Mouse (Mus musculus): Measurements from ENCODE around the gene Myo10.

Gene Myo10

GRCm38 (mm10) chr15:25611178-25611577 is 11.1 kb upstream of the Myo10 start:
- DNase-seq (ENCODE audit: low read depth, low spot score) = no peak

DNA sequence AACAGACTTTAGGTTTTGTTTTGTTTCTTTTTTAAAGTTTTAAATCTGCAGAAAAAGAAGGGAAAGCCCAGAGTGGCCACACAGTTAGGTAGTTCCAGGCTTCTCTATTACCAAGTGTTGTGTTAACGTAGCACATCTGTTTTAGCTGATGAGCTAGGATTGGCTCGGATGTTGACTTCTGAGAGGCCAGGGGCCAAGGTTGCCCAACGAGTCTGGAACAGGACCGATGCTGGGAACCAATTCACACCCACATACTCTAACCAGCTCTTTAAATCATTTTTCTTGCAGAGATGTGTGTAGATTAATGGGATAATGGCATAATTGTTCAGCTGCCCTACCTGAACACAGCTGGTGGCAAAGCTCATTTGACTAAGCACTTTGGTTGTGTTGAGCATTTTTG is 1.8 kb upstream of the Myo10 start:
- no peak for DNase-seq (ENCODE audit: low read depth, low spot score)

DNA sequence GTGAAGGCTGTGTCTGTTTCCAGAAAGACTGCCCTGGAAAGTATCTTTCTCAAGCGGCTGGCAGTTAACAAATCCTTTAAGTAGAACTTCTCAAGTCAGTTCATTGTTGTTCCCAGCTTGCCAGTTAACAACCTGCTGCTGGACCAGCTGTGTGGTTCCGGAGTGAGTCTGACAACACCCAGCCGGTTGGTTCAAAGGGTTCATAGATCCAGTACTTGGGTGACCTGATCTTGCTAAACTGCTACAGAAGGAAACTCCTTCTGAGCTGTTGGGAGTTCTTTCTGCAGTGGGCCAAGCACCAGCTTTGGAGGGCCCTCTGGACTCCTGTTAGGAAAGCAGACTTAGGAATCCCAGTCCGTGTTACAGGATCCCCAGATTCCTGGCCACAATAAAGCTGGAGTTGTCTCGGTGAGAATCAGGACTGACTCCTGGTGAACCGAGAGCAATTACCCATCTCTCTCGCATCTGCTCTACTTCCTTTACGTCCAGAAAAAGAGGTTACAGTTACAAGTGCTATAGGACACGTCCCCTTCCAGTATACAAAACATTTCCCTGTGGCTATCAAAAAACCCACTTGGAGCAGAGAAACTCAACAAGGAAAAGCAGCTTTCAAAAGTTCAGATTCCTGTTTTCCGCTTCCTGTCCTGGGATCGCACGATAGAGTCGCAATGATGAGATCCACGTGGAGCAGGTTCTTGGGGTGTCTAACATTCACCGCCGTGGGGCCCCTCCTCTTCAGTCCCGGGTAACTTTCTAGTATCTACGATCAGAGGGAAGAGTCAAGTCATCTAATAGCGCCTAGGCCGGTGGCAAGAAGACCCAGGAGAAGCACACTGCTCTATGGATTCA is 750 bp upstream of the Myo10 start:
- DNase-seq (ENCODE audit: low read depth, low spot score) = no peak

GRCm38 (mm10) chr15:25622867-25623471 is 644 bp downstream of the Myo10 start:
- DNase-seq (ENCODE audit: low read depth, low spot score) = no peak

GRCm38 (mm10) chr15:25623556-25624180 is 1.3 kb downstream of the Myo10 start:
- DNase-seq (ENCODE audit: low read depth, low spot score) = no peak

DNA sequence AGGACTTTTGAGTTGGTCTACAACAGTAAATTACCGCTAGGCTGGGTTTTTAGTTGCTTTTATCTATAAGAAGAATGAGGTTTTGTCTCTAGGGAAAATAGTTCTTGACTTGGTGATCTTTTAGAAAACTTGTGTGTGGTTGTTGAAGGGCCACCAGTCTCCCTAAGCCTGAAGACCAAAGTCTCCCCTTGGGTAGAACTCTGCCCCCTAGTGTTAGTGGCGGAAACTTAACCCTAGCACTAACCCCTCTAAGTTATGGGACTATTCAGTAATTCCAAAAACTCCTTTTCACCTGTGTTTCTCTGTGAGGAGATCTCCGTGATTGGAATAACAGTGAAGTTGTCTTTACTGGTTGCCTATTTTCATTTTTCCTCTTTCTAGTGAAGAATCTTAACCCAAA is 1.9 kb downstream of the Myo10 start:
- no peak for DNase-seq (ENCODE audit: low read depth, low spot score)

GRCm38 (mm10) chr15:25625471-25625870 is 3.1 kb downstream of the Myo10 start:
- DNase-seq (ENCODE audit: low read depth, low spot score) = no peak

- DNase-seq (ENCODE audit: low read depth, low spot score) = no peak
Observed at GRCm38 (mm10) chr15:25627012-25627411, 4.7 kb downstream of the Myo10 start.

- DNase-seq (ENCODE audit: low read depth, low spot score) = no peak
Observed at GRCm38 (mm10) chr15:25628251-25628650, 5.9 kb downstream of the Myo10 start.

- DNase-seq (ENCODE audit: low read depth, low spot score) = no peak
Observed at GRCm38 (mm10) chr15:25630716-25631115, 8.4 kb downstream of the Myo10 start.

GRCm38 (mm10) chr15:25631332-25631731 is 9.0 kb downstream of the Myo10 start:
- DNase-seq (ENCODE audit: low read depth, low spot score) = no peak

DNA sequence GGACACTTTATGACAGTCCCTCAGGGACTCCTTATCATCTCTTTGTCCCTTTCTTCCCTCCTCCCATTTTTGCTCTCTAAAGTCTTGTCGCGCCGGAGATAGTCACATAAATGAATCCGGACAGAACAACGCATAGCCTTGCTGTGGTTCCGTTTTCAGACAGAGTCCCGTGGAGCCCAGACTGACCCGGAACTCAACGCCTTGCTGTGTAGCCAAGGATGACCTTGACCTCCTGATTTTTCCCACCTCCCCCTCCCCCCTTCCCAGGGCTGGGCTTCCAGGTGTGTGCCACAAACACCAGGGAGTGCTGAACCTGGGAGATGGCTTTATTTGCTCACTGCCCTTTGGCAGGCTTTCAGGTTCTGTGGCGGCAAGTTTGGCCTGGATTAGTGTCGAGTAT is 10.6 kb downstream of the Myo10 start:
- no peak for DNase-seq (ENCODE audit: low read depth, low spot score)

DNA sequence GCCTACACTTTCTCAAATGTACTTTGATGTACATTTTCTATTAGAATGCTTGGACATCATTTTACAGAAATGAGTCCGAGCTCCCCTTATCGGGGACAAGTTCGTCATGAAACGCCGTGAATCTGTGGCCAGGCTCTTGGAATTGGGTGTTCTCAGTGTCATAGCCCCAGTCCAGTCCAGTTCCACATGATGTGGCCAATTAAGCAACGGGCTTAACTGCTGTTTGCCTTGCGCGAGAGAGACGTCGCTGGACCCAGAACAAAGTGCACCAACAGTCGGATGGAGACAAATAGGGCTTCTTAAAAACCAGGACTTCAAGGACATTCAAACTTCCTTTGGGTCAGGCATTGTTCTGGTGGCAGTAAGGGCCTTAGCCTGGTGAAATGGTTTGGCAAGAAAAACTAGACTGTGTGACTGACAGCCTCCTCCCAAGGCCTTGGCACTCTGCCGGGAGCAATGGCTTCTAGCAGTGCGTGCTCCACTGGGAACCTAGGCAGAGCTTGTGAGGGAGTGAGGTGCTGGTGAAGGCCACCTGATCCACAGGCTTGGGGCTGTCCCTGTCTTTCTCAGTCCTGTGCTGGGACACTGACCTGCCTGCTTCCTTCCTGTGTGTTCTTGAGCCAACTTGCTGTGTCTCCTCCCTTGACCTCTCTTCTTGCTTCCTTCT is 11.5 kb downstream of the Myo10 start:
- DNase-seq (ENCODE audit: low read depth, low spot score) = no peak

- DNase-seq (ENCODE audit: low read depth, low spot score) = no peak
Observed at GRCm38 (mm10) chr15:25637727-25638126, 15.4 kb downstream of the Myo10 start.

GRCm38 (mm10) chr15:25639217-25639616 is 16.9 kb downstream of the Myo10 start:
- DNase-seq (ENCODE audit: low read depth, low spot score) = no peak

DNA sequence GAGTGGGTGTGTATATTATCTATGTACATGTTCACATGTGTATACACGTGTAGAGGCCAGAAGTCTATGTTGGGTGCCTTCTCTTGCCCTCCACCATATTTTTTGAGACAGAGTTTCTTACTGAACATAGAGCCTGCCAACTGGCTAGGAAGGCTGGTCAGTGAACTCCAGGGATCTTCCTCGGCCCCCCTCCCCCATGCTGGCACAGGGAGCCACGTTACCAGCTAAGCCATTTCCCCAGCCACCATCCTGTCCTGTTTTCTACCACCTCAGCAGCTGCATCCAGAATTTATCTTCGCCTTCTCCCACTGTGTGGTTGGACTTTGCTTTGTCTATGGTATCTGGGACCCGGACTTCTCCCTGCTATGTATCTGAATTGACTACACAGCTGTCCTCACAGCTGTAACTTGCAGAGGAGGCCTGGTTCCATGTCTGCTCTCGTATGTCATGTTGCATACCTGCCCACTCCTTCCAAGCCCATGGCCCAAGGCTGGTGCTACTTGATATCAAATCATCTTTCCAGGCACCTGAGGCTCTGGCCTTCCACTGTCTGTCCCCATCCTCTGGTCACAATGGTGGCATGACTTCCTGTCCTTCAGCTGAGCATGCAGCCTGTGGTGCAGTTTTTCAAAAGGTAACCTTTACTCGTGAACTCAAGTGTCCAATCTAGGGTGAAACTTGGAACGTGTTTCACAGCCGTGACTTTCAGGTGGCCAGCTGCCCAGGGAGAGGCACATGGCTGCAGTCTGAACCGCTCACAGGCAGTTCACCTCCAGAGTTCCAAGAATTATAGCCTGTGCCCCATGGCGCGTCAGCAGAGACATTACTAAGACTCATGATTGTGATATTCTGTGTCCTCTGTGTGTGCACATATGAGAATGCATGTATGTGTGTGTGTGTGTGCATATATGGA is 18.8 kb downstream of the Myo10 start:
- DNase-seq (ENCODE audit: low read depth, low spot score) = no peak

DNA sequence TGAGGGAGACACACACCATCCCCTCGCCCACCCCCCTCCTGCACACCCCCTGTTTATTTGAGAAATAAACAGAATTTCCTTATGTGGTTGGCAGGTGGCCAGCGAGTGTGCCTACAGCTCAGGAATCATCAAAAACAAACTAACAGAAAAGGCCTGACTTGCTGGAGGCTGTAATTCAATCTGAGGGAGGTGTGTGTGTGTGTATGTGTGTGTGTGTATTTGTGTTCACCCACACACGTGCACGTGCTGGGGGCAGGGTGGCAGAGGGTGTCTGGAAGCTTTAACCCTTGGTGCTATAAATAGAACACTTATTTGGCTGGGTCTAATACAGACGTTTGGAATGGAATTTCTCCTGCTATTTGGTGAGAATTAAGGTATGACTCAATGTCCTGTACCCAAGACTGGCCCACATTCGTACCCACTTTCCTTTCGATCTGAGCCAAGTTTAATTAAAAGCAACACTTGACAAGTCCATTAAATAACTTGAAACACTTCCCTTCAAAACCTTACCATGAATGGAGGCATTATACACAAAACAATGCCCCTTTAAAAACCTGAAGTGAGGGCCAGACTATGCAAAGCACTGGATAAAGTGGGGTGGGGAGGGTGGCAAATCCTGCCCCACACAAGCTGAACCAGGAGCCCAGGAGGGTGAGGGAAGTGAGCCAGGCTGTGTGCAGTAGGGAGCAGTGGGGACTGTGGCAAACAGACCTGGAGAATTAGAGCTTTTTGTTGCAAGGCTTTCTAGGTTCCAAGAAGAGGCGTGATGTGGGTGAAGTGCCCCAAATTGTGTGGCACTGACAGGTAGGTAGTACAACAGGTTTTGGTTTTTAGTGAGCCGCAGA is 20.1 kb downstream of the Myo10 start:
- DNase-seq (ENCODE audit: low read depth, low spot score) = no peak

DNA sequence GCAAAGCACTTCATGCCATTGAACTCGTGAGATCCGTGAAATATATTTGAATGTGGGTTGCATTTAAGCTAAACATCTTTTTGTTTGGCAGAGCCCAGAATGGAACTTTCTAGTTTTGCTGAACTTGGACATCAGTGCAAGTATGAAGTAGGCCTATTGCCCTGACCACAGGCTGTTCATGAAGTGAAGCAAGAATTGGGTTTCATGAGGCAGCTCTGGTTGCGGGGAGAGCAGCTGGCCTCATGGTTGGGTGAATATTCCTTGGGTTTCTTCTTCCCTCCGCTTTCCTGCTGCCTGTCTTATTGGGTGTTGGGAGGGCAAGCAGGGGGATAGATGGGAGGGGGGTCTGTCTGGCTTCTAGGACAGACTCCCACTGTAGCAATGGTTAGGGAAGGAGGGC is 23.5 kb downstream of the Myo10 start:
- DNase-seq (ENCODE audit: low read depth, low spot score) = no peak

- DNase-seq (ENCODE audit: low read depth, low spot score) = no peak
Observed at GRCm38 (mm10) chr15:25648287-25648686, 26.0 kb downstream of the Myo10 start.

DNA sequence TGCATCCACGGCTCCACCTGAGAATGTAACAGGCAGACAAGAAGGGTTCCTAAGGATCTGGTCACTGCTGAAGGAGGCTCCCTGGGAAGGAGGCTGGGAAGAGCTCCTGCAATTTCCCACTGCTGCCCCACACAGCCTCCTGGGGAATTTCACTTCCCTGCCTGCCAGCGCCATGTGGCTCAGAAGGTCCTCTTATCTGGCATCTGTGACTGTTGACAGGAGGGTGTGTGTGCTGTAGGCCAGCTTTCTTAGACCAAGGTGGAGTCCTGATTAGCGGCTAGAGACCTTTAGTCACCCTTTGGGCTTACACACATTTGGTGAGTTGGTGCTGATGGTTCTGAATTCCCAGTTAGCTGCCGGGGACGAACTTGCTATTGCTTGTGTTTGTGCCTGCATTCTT is 28.0 kb downstream of the Myo10 start:
- DNase-seq (ENCODE audit: low read depth, low spot score) = no peak
